Mouse (Mus musculus): ENCODE results near the gene Gm4450.
A peak's percentile ranks its signal among the peaks of the same experiment; 100 is the strongest.
"Not testable (repeated sequence)": the region's sequence is repeated elsewhere in the genome, so short reads cannot be mapped to it uniquely, and the experiment has no call there.

The Gm4450 gene

DNA sequence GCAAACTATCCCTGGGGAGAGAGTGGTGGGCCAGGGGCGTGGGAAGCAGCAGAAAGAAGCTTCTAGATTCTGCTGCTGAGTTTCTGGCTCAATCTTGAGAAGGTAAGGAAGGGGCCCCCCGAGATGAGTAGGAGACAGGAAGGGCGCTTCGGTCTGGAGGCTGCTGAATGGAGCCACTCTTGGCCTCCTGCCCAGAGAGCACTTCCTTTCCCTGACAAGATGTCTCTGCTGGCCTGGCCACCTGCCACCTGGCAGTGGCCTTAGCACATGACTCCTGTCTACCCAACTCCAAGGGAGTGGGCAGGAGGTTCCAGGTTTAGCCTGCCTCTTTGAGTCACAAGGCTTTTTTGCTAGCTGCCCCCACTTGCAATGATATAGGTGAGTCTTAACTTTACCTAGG is 39.6 kb downstream of the Gm4450 start:
- peak; percentile 97 for DNase-seq

DNA sequence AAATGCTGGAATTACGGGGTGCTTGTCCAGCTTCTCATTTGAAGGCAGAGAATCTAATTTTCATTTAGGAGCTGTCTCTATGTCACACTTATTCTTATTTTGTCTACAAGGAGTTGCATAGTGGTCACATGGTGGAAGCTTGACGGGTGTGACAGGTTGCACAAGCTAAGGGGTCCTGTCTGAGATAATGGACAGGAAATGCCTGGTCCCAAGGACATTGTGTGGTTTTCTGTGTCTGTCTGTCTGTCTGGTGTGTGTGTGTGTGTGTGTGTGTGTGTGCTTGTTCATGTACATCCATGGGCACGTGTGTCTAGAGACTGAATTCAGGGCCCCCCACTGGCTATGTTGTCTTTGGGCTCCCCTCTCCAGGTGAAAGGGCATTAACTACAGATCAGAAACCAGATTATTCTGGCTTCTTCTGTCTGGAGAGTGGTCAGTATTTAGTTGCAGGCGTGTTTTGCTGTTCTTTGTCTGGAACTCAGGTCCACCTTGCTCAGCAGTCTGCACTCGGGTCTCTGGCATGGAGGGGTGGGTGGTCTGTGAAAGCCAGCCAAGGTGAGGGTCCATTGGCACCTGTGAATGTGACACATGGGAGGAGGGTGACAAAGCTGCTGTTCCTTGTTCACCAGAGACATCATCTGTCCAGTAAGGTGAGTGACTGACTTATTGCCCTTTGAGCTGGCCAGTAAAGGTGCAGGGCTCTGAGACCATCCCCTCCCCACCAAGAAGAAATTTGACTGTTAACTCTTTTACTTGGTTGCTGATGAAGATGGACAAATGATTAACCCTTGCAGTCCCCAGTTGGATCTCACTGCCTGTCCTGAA is 40.3 kb downstream of the Gm4450 start:
- peak; percentile 85 for DNase-seq

DNA sequence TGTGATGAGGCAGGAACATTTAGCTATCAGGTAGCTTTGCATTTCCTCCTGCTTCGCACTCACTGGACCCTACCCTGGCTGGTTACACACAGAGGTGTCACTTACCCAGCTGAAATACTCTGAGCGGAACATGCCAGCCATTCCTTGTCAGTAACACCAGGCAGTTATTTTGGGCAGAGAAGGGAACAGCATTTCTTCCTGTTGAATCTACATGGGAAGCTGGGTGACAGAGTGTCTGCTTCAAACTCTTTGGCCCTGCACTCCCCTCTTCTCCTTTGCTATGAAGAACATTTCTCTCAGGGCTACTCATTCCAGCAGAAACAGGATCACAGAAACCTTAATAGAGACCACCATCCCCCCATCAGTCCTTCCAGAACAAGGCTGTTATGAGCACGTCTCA is 42.6 kb downstream of the Gm4450 start:
- no peak for DNase-seq

DNA sequence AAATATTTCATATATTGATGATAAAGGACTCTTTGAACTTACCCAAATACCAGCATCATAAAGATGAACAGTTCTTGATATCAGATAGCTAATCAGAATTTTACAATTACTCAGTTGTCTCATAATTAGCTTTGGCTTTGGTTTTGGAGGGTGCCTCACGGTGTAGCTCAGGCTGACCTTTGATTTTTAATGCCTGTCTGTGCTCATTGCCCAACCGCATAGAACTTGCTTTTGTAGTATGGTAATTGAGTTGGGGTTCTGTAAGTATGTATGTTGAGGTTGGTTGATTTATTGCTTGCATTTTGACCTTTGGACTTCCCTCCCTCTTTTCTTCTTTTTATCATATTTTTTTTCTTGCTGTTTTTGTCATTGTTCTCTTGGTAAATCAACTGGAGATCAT is 43.2 kb downstream of the Gm4450 start:
- no peak for DNase-seq

DNA sequence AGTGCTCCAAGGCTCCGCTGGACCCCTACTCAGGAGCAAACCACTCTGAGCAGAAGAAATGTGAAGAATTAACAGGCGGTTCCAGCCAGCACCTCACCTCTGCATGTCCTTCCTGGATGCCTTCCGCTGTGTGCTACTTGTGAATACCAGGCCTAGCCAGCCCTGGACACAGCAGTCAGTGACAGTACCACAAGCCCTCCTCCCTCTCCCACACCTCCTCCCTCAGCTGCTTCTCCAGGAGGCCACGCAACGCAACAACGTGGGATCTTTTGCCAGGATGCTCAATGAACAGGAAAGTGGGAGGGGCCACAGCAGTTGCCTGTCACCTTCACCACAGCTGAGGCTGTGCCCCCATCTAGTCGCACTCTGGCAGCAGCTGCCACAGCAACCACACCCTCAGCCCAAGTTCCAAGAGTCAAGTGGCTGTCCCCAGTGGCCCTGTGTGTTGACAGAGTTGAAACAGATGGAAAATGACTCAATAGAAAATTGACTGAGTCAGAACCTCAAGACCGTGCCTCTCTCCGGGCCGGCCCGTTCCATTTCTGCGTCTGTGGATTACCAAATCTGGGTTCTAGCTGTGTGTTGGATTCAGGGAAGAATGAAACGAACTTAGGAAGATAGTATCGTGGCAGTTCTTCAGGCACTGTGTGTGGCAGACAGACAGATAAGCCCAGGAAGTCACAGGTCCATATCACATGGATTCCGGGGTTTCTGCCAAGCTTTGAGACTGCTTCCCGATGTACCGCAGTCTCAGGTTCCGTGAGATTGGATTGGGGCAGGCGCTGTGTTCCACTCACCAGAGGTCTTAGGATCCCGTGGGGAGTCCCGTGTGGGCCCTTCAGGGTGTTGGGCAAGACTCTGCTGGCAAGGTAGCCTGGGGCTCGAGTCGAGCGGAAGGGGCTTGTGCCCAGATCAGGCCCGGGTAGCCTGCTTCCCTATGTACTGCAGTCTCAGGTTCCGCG is 46.0 kb downstream of the Gm4450 start:
- not testable (repeated sequence) for DNase-seq

DNA sequence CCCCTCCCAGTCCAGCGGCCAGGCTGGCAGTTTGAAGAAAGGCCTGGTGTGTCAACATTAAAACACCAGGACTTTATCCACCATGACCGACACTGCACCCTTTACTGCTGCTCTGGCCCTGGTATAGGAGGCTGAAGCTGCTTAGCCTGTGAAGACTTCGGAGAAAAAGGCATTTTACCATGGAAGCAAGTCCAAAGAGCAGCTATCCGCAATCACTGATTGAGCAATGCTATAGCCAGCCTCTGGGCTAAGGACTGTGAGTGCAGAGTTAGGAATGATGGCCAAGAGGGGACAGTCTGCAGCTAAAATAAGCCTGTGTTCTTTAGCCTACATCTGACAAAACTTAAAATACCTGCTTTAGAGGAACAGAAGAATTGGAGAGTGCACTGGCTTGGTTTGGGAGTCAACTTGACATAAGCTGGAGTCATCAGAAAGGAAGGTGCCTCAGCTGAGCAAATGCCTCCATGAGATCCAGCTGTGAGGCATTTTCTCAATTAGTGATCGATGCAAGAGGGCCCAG is 49.6 kb downstream of the Gm4450 start:
- DNase-seq, result not testable (repeated sequence)

DNA sequence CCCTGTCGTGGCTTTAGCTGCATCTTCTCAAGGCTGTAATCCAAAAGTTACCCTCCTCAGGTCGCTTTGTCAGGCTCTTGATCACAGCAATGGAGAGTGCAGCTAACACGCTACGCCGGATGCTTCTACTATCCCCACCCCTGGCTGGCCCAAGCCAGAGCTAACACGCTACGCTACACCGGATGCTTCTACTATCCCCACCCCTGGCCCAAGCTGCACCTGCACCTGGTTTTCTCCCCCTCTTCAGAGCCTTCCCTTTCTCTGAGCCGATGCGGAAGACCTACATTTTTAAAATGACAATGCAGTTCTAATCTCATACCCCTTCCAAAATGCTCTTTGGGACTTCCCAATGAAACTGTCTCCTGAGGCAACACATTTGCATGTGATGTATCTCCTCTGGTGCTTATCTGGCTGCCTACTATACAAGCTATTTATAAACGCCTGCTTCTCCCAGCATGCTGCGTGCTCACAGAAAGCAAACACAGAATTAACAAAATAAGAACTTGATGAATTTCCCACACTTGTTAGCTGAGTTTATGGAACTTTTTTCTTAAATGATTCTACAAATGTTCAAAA is 50.3 kb downstream of the Gm4450 start:
- not testable (repeated sequence) for DNase-seq

DNA sequence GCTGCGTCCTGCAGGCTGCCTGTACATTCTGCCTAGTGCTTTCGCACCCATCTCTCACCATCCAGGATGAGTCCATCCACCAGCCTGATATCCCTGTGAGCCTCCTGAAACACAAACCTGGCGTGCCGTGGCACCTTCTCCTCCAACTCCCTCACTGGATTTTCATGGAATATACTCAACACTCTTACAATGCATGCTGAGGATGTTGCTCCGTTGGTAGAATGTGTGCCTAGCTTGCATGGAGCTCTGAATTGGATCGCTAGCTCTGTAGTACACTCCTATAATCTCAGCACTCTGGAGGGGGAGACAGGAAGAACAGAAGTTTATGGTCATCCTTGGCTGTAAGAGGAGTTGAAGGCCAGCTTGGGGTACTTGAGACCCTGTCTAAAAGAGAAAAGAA is 51.0 kb downstream of the Gm4450 start:
- DNase-seq, result not testable (repeated sequence)

DNA sequence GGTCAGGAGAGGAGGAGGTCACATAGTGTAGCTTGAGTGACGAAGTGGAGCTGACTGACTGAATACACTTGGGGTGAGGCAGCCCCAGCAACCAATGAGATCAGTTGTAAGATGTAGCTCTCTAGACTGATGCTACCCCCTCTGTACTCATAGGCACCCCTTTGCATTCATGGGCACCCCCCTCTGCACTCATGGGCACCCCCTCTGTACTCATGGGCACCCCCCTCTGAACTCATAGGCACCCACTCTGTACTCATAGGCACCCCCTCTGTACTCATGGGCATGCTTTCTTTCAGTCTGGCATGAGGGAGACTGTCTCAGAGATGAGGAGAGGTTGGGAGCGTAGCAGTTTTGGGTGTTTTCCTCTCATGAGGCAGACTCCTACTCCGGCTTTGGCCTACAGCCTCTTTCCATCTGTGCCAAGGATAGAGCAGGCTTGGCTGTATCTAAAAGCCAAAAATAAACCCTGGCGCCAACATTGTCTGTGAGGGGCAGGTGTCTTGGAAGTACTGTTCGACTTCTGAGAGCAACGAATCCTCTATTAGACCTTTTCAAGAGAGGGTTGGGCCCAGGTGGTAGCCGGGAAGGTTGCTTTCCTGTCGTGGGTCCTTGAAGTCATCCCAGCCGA is 52.5 kb downstream of the Gm4450 start:
- not testable (repeated sequence) for DNase-seq

Data from kidney, adult 9 months (tissue).